Mouse (Mus musculus) ES-E14 (cell line): ENCODE measurements around the gene Sgip1. TPM values are rescaled to one million over a fixed set of nuclear protein-coding genes. Genes with fewer than 3 reads are reported as not detected.

ENCODE experiments used
- DNase-seq: peaks from one replicate; pipeline ENCODE4 v3.0.0-alpha.2; 2013; ENCODE audit warnings: low read depth, low spot score
- H3K27ac ChIP-seq: 2 replicates; pipeline ENCODE4 v1.5.1; 2012; ENCODE audit warnings: low read depth, mild to moderate bottlenecking, low read length, moderate library complexity, mixed read lengths; ENCODE audit not compliant: poor library complexity, insufficient read depth, severe bottlenecking
- H3K36me3 ChIP-seq: 2 replicates; pipeline ENCODE4 v1.6.1; 2012; ENCODE audit warnings: mild to moderate bottlenecking, low read length, moderate library complexity, mixed read lengths; ENCODE audit not compliant: control insufficient read depth, poor library complexity, insufficient read depth, severe bottlenecking
- H3K4me1 ChIP-seq, 2 experiments: fragments of 150-350 bp in 1 of 2; sonication (generic) in 1 of 2; 2 replicates each; pipeline ENCODE4 v1.6.1; 2012; ENCODE audit warnings: low read length in 2 of 2, mild to moderate bottlenecking in 1 of 2, mixed read lengths in 1 of 2; ENCODE audit not compliant: control insufficient read depth in 2 of 2, insufficient read depth in 2 of 2, poor library complexity in 1 of 2
- H3K4me3 ChIP-seq, 2 experiments: fragments of 150-350 bp in 1 of 2; sonication (generic) in 1 of 2; 2 replicates each; pipeline ENCODE4 v1.5.1; 2012; ENCODE audit warnings: low read length in 2 of 2, low read depth in 1 of 2, mild to moderate bottlenecking in 1 of 2, mixed read lengths in 1 of 2; ENCODE audit not compliant: insufficient read depth in 1 of 2, poor library complexity in 1 of 2, severe bottlenecking in 1 of 2
- H3K9ac ChIP-seq: 2 replicates; pipeline ENCODE4 v1.6.1; 2012; ENCODE audit warnings: low read depth, mild to moderate bottlenecking, low read length, mixed read lengths; ENCODE audit not compliant: poor library complexity, insufficient read depth, severe bottlenecking
- H3K9me3 ChIP-seq: fragments of 150-350 bp; sonication (generic); 2 replicates; pipeline ENCODE4 v1.6.1; 2012; ENCODE audit warnings: low read depth, mild to moderate bottlenecking, low read length; ENCODE audit not compliant: control insufficient read depth, insufficient read depth
- CHD2 ChIP-seq: IDR thresholded peaks from 2 replicates; pipeline ENCODE4 v1.6.1; 2014; ENCODE audit warnings: mild to moderate bottlenecking, low read depth, low read length, inconsistent platforms
- HCFC1 ChIP-seq: IDR thresholded peaks from 2 replicates; pipeline ENCODE4 v1.6.1; 2012; ENCODE audit warnings: low read length, inconsistent platforms, borderline replicate concordance; ENCODE audit not compliant: insufficient read depth
- MAFK ChIP-seq: IDR thresholded peaks from 2 replicates; pipeline ENCODE4 v1.6.1; 2014; ENCODE audit warnings: mild to moderate bottlenecking, low read depth, low read length, inconsistent platforms; ENCODE audit not compliant: insufficient read depth
- ZC3H11A ChIP-seq: IDR thresholded peaks from 2 replicates; pipeline ENCODE4 v1.6.1; 2012; ENCODE audit warnings: low read depth, mild to moderate bottlenecking, inconsistent platforms, low read length, borderline replicate concordance
- ZNF384 ChIP-seq: IDR thresholded peaks from 2 replicates; pipeline ENCODE4 v1.6.1; 2012; ENCODE audit warnings: low read depth, low read length, inconsistent platforms
- in situ Hi-C, 2 experiments: fragments of 600-800 bp; cut with MboI; formaldehyde crosslinking; loops; one replicate each; pipeline ENCODE4 v1.15.1; 2025; ENCODE audit warnings: low sequenced_read_pairs in 2 of 2, inconsistent platforms in 1 of 2; ENCODE audit not compliant: unreplicated experiment in 2 of 2
- total RNA-seq: library from RNA; depleted of rRNA; stranded (reverse); fragments of 300-350 nt; gene quantifications from 2 replicates; pipeline ENCODE4 v1.2.3, GENCODE M21; 2012

The Sgip1 gene
- total RNA-seq, 1 experiment: 0.62 TPM

- in situ Hi-C loops: no loop called here
- Histone ChIP-seq H3K4me3 (no peak overlapping the region), H3K9ac (no peak overlapping the region), H3K27ac (no peak overlapping the region), H3K9me3 (no peaks in the 10 kb centered on the region), H3K36me3 (no peaks in the 10 kb centered on the region), H3K4me1 (no peaks in the 10 kb centered on the region)
- TF ChIP-seq CHD2: no peak
- TF ChIP-seq MAFK: no peak
- TF ChIP-seq HCFC1: no peak
- no peak for TF ChIP-seq ZNF384
- no peak for TF ChIP-seq ZC3H11A
- no peak for DNase-seq
These were observed 21.0 kb downstream of the Sgip1 start for GRCm38 (mm10) chr4:102762075-102762474.

- Histone ChIP-seq H3K4me1 (no peaks in the 10 kb centered on the region), H3K36me3 (no peaks in the 10 kb centered on the region), H3K27ac (no peak overlapping the region), H3K4me3 (no peak overlapping the region), H3K9me3 (no peaks in the 10 kb centered on the region), H3K9ac (no peak overlapping the region)
- in situ Hi-C loops: no loop called here
- DNase-seq: no peak
- TF ChIP-seq CHD2: no peak
- TF ChIP-seq HCFC1: no peak
- no peak for TF ChIP-seq ZNF384
- TF ChIP-seq MAFK: no peak
- no peak for TF ChIP-seq ZC3H11A
These were observed 28.0 kb downstream of the Sgip1 start for GRCm38 (mm10) chr4:102769070-102769469.

GRCm38 (mm10) chr4:102769936-102770335, 28.8 kb downstream of the Sgip1 start:
- DNase-seq: no peak
- in situ Hi-C loops: no loop called here
- no peaks in the 10 kb centered on the region for H3K9me3 ChIP-seq
- H3K4me3 ChIP-seq: no peak overlapping the region
- H3K4me1 ChIP-seq: no peaks in the 10 kb centered on the region
- no peak for TF ChIP-seq CHD2
- TF ChIP-seq MAFK: no peak
- TF ChIP-seq HCFC1: no peak
- no peak for TF ChIP-seq ZC3H11A
- no peaks in the 10 kb centered on the region for H3K36me3 ChIP-seq
- no peak overlapping the region for H3K9ac ChIP-seq
- no peak overlapping the region for H3K27ac ChIP-seq

- H3K9ac ChIP-seq: no peak overlapping the region
- no peak overlapping the region for H3K4me3 ChIP-seq
- in situ Hi-C loops: no loop called here
- no peaks in the 10 kb centered on the region for H3K9me3 ChIP-seq
- no peaks in the 10 kb centered on the region for H3K36me3 ChIP-seq
- no peak for DNase-seq
- H3K27ac ChIP-seq: no peak overlapping the region
- H3K4me1 ChIP-seq: no peaks in the 10 kb centered on the region
- no peak for TF ChIP-seq MAFK
- TF ChIP-seq ZC3H11A: no peak
- TF ChIP-seq ZNF384: no peak
- TF ChIP-seq CHD2: no peak
- TF ChIP-seq HCFC1: no peak
These were observed 30.7 kb downstream of the Sgip1 start for GRCm38 (mm10) chr4:102771598-102772357.

- Histone ChIP-seq H3K4me1 (no peaks in the 10 kb centered on the region), H3K9me3 (no peaks in the 10 kb centered on the region), H3K9ac (no peak overlapping the region), H3K4me3 (no peak overlapping the region), H3K36me3 (no peaks in the 10 kb centered on the region), H3K27ac (no peak overlapping the region)
- in situ Hi-C loops: no loop called here
- DNase-seq: no peak
- no peak for TF ChIP-seq MAFK
- no peak for TF ChIP-seq ZNF384
- TF ChIP-seq HCFC1: no peak
- no peak for TF ChIP-seq ZC3H11A
- no peak for TF ChIP-seq CHD2
These were observed 32.1 kb downstream of the Sgip1 start for GRCm38 (mm10) chr4:102773225-102773624.
